Mouse (Mus musculus): Measurements from ENCODE around the gene Smoc1.

DNA sequence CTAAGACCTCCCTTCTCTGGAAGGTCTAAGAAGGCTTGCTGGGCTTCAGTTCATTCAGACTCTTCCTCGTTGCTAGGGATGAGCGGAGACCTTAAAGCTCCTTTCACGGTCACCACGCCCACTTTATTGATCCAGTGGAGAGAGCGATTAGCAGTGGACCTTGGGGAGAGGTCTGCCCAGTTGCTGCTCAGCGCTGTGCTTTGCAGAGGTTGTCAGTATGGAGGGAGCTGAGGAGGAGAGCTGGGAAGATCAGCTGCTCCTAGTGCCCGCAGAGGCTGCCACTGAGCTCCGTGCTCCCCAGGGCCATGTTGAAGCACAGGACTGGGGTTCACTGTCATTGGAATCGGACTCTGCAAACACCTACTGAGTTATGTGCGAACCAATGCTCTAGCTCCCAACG lies 17.0 kb downstream of the Smoc1 start:
- TF ChIP-seq CTCF (conservative IDR thresholded peaks at IDR 0.05; ENCODE audit: low read length) = no peak
- no peak for TF ChIP-seq NANOG (IDR thresholded peaks at IDR 0.05; ENCODE audit: borderline replicate concordance, low read length)
- no peak for TF ChIP-seq POU5F1 (IDR thresholded peaks at IDR 0.05; ENCODE audit: borderline replicate concordance, low read length)

All from E14TG2a.4 (cell line).